ENCODE assay signal across 8 mouse cellular contexts in genomic region chr5:98328848-98329624, GRCm38 (mm10). TPM values are rescaled to one million over a fixed set of nuclear protein-coding genes. Genes with fewer than 3 reads are reported as not detected.
DNase-seq lines count a peak whose midpoint lies in the region; ATAC-seq lines count a peak whose summit lies in the region.

TSS of gene Cfap299 (plus strand) at chr5:98329304.

- peaks cover 8% of the 10 kb centered on the region for H3K4me1 ChIP-seq in megakaryocyte, embryonic 14.5 days

- H3K4me3 ChIP-seq in megakaryocyte, embryonic 14.5 days (replicated peaks), result peak within 1 kb of the TSS; percentile 95

- H3K36me3 ChIP-seq in megakaryocyte, embryonic 14.5 days (replicated peaks; ENCODE audit: low read length), result no peaks in the 10 kb centered on the region

- H3K9me3 ChIP-seq in megakaryocyte, embryonic 14.5 days, result no peaks in the 10 kb centered on the region

- peak; percentile 92 for DNase-seq in ZHBTc4 (ENCODE audit: low read depth, low spot score)
- DNase-seq in gastrocnemius, postnatal 10 days, result peak; percentile 86
- DNase-seq in induced T-regulatory cell, adult 2 months (ENCODE audit: low read depth), result peak; percentile 68
- DNase-seq in left cerebral cortex, adult 8-10 months (ENCODE audit: low spot score in 2 of 2), result peak; percentile 45 to 88
- peak; percentile 81 to 86 for DNase-seq in right cerebral cortex, postnatal 10 days (ENCODE audit: low spot score in 2 of 2)
- peak; percentile 85 for DNase-seq in urinary bladder, postnatal 14 days (ENCODE audit: low spot score)

- peaks cover 9% of the 10 kb centered on the region for H3K27me3 ChIP-seq in megakaryocyte, embryonic 14.5 days (replicated peaks)

- peak; percentile 96 for ATAC-seq in common myeloid progenitor, adult 5-6 weeks (replicated peaks; ENCODE audit: low read depth, poor library complexity, severe bottlenecking)

RNA-seq across cellular contexts. Expression of gene Cfap299, which starts in this region (rescaled TPM):
- not detected in 2 replicates for total RNA-seq in common myeloid progenitor, adult 5-6 weeks (2017)
- not detected for total RNA-seq in gastrocnemius, postnatal 10 days (2021)
- total RNA-seq in left cerebral cortex, adult 8-10 months (2022), result under 1 TPM in 3 of 4 experiments, not detected in 1; 0.41 to 0.96 (median 0.63) TPM
- polyA plus RNA-seq in megakaryocyte, embryonic 14.5 days (2012; ENCODE audit: insufficient read depth, low replicate concordance), result not detected in 2 replicates

Comparison
In these comparisons a context has a peak if more than half of its experiments do, and no peak if none do; other contexts are left out.
1. Peak in every context shown above with its lines: DNase-seq, ATAC-seq and H3K4me3 ChIP-seq.
2. Peak in ATAC-seq in common myeloid progenitor, adult 5-6 weeks; RNA of the gene not detected or under 1 TPM.
3. Peak in DNase-seq in gastrocnemius, postnatal 10 days; RNA of the gene not detected or under 1 TPM.
4. Peak in DNase-seq in left cerebral cortex, adult 8-10 months; RNA of the gene not detected or under 1 TPM.